In the genomic region with DNA sequence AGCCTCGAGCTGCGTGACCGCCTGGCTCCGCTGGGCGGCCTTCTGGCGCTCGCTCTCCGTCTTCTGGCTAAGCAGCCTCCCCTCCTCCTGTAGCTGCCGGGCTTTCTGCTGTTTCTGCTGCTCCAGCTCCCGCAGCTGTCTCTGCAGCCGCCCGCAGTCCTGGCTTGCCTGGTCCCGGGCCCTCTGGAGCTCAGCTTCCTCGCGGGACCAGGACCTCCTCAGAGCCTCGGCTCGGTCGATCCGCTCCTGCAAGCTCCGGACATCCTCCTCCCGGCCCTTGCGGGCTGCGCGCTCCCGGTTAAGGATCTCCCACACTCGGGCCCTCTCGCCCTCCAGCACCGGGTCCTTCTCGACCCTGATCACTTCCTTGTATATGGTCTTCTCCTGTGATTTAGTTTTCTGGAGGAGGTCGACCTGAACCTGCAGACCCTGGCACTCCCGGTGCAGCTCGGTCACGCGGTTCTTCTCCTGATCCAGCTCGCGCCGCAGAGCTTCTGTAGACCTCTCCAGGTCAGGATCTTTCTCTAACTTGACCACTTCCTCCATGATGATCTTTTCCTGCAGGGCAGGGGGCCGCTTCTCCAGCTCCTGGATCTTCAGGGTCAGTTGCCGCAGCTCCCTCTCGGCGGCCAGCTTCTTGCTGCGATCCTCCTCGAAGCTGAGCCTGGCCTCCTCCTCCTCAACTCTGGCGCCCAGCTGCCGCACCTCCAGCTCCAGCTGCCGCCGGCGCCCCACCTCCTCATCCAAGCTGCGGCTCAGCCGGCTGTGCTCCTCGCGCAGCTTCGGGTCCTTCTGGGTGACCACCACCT, we compare ENCODE assay signal across 8 mouse cellular contexts. TPM values are rescaled to one million over a fixed set of nuclear protein-coding genes. Genes with fewer than 3 reads are reported as not detected.
DNase-seq lines count a peak whose midpoint lies in the region; ATAC-seq and TF ChIP-seq lines count a peak whose summit lies in the region.

No protein-coding gene starts in this region.

- 0 out of 2 replicates have a peak, but pooled peaks cover 5% of the 10 kb centered on the region for H3K9me3 ChIP-seq in E14TG2a.4 (ENCODE audit: low read length)
- H3K9me3 ChIP-seq in forebrain, embryonic 12.5 days: peaks cover 8% of the 10 kb centered on the region; the same call in 1 of the 2 replicates
- peaks cover 3% of the 10 kb centered on the region; the same call in 1 of the 2 replicates for H3K9me3 ChIP-seq in intestine, embryonic 16.5 days (ENCODE audit: control insufficient read depth, low read length)
- peaks cover 3% of the 10 kb centered on the region; the same call in 1 of the 2 replicates for H3K9me3 ChIP-seq in neural tube, embryonic 11.5 days (ENCODE audit: control insufficient read depth, low read length)

- H3K4me3 ChIP-seq in E14TG2a.4 (replicated peaks; ENCODE audit: low read length): peak overlapping the region; percentile 65
- peak overlapping the region; percentile 32 for H3K4me3 ChIP-seq in forebrain, embryonic 12.5 days (replicated peaks)
- peak overlapping the region; percentile 39 for H3K4me3 ChIP-seq in intestine, embryonic 16.5 days (ENCODE audit: low read length)
- peak overlapping the region; percentile 22 for H3K4me3 ChIP-seq in neural tube, embryonic 11.5 days (ENCODE audit: low read depth, low read length)

- peak overlapping the region; percentile 53 for H3K4me2 ChIP-seq in forebrain, embryonic 12.5 days
- H3K4me2 ChIP-seq in intestine, embryonic 16.5 days (ENCODE audit: low read depth, low read length): peak overlapping the region; percentile 63
- H3K4me2 ChIP-seq in neural tube, embryonic 11.5 days (ENCODE audit: low read depth): peak overlapping the region; percentile 39

- DNase-seq in adrenal gland, postnatal 25 days: peak; percentile 33
- no peak for DNase-seq in adrenal gland, adult 8-10 months
- DNase-seq in neural tube, embryonic 11.5 days (ENCODE audit: low spot score): no peak
- no peak for DNase-seq in layer of hippocampus, adult 9-11 months
- DNase-seq in right cerebral cortex, postnatal 14 days: no peak

- no peak for ATAC-seq in forebrain, embryonic 12.5 days (ENCODE audit: low FRiP score)
- no peak for ATAC-seq in intestine, embryonic 16.5 days
- ATAC-seq in neural tube, embryonic 11.5 days (ENCODE audit: insufficient read depth, low FRiP score, low TSS enrichment): no peak

- WGBS in forebrain, embryonic 12.5 days: 9% methylated on average over 53 of the region's 53 CpGs
- 22% methylated on average over 53 of the region's 53 CpGs for WGBS in intestine, embryonic 16.5 days
- 7% methylated on average over 53 of the region's 53 CpGs for WGBS in neural tube, embryonic 11.5 days

- H3K27ac ChIP-seq in forebrain, embryonic 12.5 days: no peak overlapping the region
- H3K27ac ChIP-seq in intestine, embryonic 16.5 days (ENCODE audit: low read length): no peak overlapping the region
- no peak overlapping the region for H3K27ac ChIP-seq in neural tube, embryonic 11.5 days (ENCODE audit: low read depth, low read length)

- peak overlapping the region; percentile 9; the same call in 1 of the 2 replicates for H3K9ac ChIP-seq in forebrain, embryonic 12.5 days
- peak overlapping the region; percentile 59 for H3K9ac ChIP-seq in intestine, embryonic 16.5 days (ENCODE audit: low read depth, low read length)
- H3K9ac ChIP-seq in neural tube, embryonic 11.5 days (ENCODE audit: low read length): 0 out of 2 replicates have a peak overlapping the region, but pooled peaks have one; percentile 19

- TF ChIP-seq CTCF in E14TG2a.4 (conservative IDR thresholded peaks at IDR 0.05; ENCODE audit: low read length): no peak

- peaks cover 56% of the 10 kb centered on the region for H3K27me3 ChIP-seq in E14TG2a.4 (ENCODE audit: insufficient read depth, low read length)
- H3K27me3 ChIP-seq in forebrain, embryonic 12.5 days: peaks cover 43% of the 10 kb centered on the region
- 0 out of 2 replicates have a peak, but pooled peaks cover 5% of the 10 kb centered on the region for H3K27me3 ChIP-seq in intestine, embryonic 16.5 days (replicated peaks; ENCODE audit: control insufficient read depth, insufficient read depth, low read length)
- H3K27me3 ChIP-seq in neural tube, embryonic 11.5 days (ENCODE audit: control insufficient read depth, insufficient read depth, low read length): peaks cover 34% of the 10 kb centered on the region

- peaks cover 60% of the 10 kb centered on the region for H3K4me1 ChIP-seq in E14TG2a.4 (replicated peaks; ENCODE audit: low read depth, low read length)
- H3K4me1 ChIP-seq in forebrain, embryonic 12.5 days: peaks cover 25% of the 10 kb centered on the region
- peaks cover 31% of the 10 kb centered on the region for H3K4me1 ChIP-seq in intestine, embryonic 16.5 days (ENCODE audit: control insufficient read depth, insufficient read depth, low read length)
- peaks cover 2% of the 10 kb centered on the region; the same call in 1 of the 2 replicates for H3K4me1 ChIP-seq in neural tube, embryonic 11.5 days (ENCODE audit: control insufficient read depth, insufficient read depth, low read length)

- no peaks in the 10 kb centered on the region for H3K36me3 ChIP-seq in E14TG2a.4 (ENCODE audit: insufficient read depth, low read length)
- no peaks in the 10 kb centered on the region for H3K36me3 ChIP-seq in forebrain, embryonic 12.5 days (replicated peaks)
- no peaks in the 10 kb centered on the region for H3K36me3 ChIP-seq in intestine, embryonic 16.5 days (ENCODE audit: control insufficient read depth, insufficient read depth, low read length)
- H3K36me3 ChIP-seq in neural tube, embryonic 11.5 days (ENCODE audit: control insufficient read depth, insufficient read depth, low read length): no peaks in the 10 kb centered on the region

RNA-seq across cellular contexts. Expression of a gene that starts 15.7 kb away (rescaled TPM):
- 1.00 and 1.5 TPM in 2 replicates for total RNA-seq in adrenal gland, postnatal 25 days (2021)
- 1 to 10 TPM; 1.0 to 2.4 (median 2.1) TPM for total RNA-seq in adrenal gland, adult 8-10 months (2022)
- polyA plus RNA-seq in forebrain, embryonic 12.5 days (2016; fragmentation: Nextera tagmentation; extraction: Ambion mirVana): 0.61 and 0.65 TPM in 2 replicates
- 1.9 and 2.5 TPM in 2 replicates for polyA plus RNA-seq in intestine, embryonic 16.5 days (2015; fragmentation: Nextera tagmentation; extraction: Ambion mirVana)
- 0.90 and 0.93 TPM in 2 replicates for polyA plus RNA-seq in neural tube, embryonic 11.5 days (2014; fragmentation: Nextera tagmentation; extraction: Ambion mirVana)

RNA-seq across cellular contexts. Expression of a gene that starts 23.3 kb away (rescaled TPM):
- total RNA-seq in adrenal gland, postnatal 25 days (2021): 182 and 184 TPM in 2 replicates
- 100 to 1,000 TPM; 158 to 197 (median 185) TPM for total RNA-seq in adrenal gland, adult 8-10 months (2022)
- polyA plus RNA-seq in forebrain, embryonic 12.5 days (2016; fragmentation: Nextera tagmentation; extraction: Ambion mirVana): 36.0 and 36.8 TPM in 2 replicates
- 85.5 and 104 TPM in 2 replicates for polyA plus RNA-seq in intestine, embryonic 16.5 days (2015; fragmentation: Nextera tagmentation; extraction: Ambion mirVana)
- 33.2 and 34.4 TPM in 2 replicates for polyA plus RNA-seq in neural tube, embryonic 11.5 days (2014; fragmentation: Nextera tagmentation; extraction: Ambion mirVana)

RNA-seq across cellular contexts. Expression of a gene that starts 23.5 kb away (rescaled TPM):
- total RNA-seq in adrenal gland, postnatal 25 days (2021): 21.5 and 27.1 TPM in 2 replicates
- 10 to 100 TPM; 20.4 to 26.3 (median 23.6) TPM for total RNA-seq in adrenal gland, adult 8-10 months (2022)
- 55.9 and 57.4 TPM in 2 replicates for polyA plus RNA-seq in forebrain, embryonic 12.5 days (2016; fragmentation: Nextera tagmentation; extraction: Ambion mirVana)
- polyA plus RNA-seq in intestine, embryonic 16.5 days (2015; fragmentation: Nextera tagmentation; extraction: Ambion mirVana): 106 and 115 TPM in 2 replicates
- polyA plus RNA-seq in neural tube, embryonic 11.5 days (2014; fragmentation: Nextera tagmentation; extraction: Ambion mirVana): 54.9 and 63.6 TPM in 2 replicates

RNA-seq across cellular contexts. Expression of a gene that starts 51.9 kb away (rescaled TPM):
- 68.1 and 70.9 TPM in 2 replicates for total RNA-seq in adrenal gland, postnatal 25 days (2021)
- 10 to 100 TPM; 75.4 to 88.7 (median 83.0) TPM for total RNA-seq in adrenal gland, adult 8-10 months (2022)
- polyA plus RNA-seq in forebrain, embryonic 12.5 days (2016; fragmentation: Nextera tagmentation; extraction: Ambion mirVana): 84.8 and 86.5 TPM in 2 replicates
- polyA plus RNA-seq in intestine, embryonic 16.5 days (2015; fragmentation: Nextera tagmentation; extraction: Ambion mirVana): 90.9 and 94.8 TPM in 2 replicates
- polyA plus RNA-seq in neural tube, embryonic 11.5 days (2014; fragmentation: Nextera tagmentation; extraction: Ambion mirVana): 83.5 and 87.4 TPM in 2 replicates

RNA-seq across cellular contexts. Expression of a gene that starts 54.2 kb away (rescaled TPM):
- 47.4 and 53.0 TPM in 2 replicates for total RNA-seq in adrenal gland, postnatal 25 days (2021)
- total RNA-seq in adrenal gland, adult 8-10 months (2022): 10 to 100 TPM; 47.7 to 69.4 (median 52.4) TPM
- polyA plus RNA-seq in forebrain, embryonic 12.5 days (2016; fragmentation: Nextera tagmentation; extraction: Ambion mirVana): 80.8 and 85.2 TPM in 2 replicates
- 15.4 and 16.9 TPM in 2 replicates for polyA plus RNA-seq in intestine, embryonic 16.5 days (2015; fragmentation: Nextera tagmentation; extraction: Ambion mirVana)
- 35.7 and 37.0 TPM in 2 replicates for polyA plus RNA-seq in neural tube, embryonic 11.5 days (2014; fragmentation: Nextera tagmentation; extraction: Ambion mirVana)

Comparison
In these comparisons a context has a peak if more than half of its experiments do, and no peak if none do; other contexts are left out.
1. H3K9ac ChIP-seq: peak in every context shown above with its lines; median percentile 59 in intestine, embryonic 16.5 days; 19 in neural tube, embryonic 11.5 days; 9 in forebrain, embryonic 12.5 days.